Mouse (Mus musculus) lung, postnatal 0 days (tissue): Measurements from ENCODE around the gene Cd9.

ENCODE experiments used
- CTCF ChIP-seq: IDR thresholded peaks from 2 replicates; pipeline ENCODE4 v1.5.1; 2016; ENCODE audit warnings: antibody characterized with exemption, mild to moderate bottlenecking
- EP300 ChIP-seq: IDR thresholded peaks from 2 replicates; pipeline ENCODE4 v1.6.1; 2016; ENCODE audit warnings: antibody characterized with exemption, mild to moderate bottlenecking, control low read depth

- no peak for TF ChIP-seq CTCF
- TF ChIP-seq EP300 = no peak
These were observed 32.8 kb downstream of the Cd9 start for GRCm38 (mm10) chr6:125461788-125462187.
